Mouse (Mus musculus) C2C12 (cell line): ENCODE measurements around the gene Zfp692. TPM values are rescaled to one million over a fixed set of nuclear protein-coding genes. Genes with fewer than 3 reads are reported as not detected.
"Not testable (repeated sequence)": the region's sequence is repeated elsewhere in the genome, so short reads cannot be mapped to it uniquely, and the experiment has no call there.

Source experiments
- H3K27me3 ChIP-seq: one replicate; pipeline ENCODE4 v1.6.1; 2011; ENCODE audit not compliant: control insufficient read depth, insufficient read depth, insufficient read length
- H3K36me3 ChIP-seq: one replicate; pipeline ENCODE4 v1.6.1; 2011; ENCODE audit not compliant: control insufficient read depth, insufficient read depth
- H3K4me3 ChIP-seq: one replicate; pipeline ENCODE4 v1.5.1; 2011; ENCODE audit warnings: mild to moderate bottlenecking, control low read depth; ENCODE audit not compliant: poor library complexity, insufficient read depth, severe bottlenecking
- H3K79me2 ChIP-seq: one replicate; pipeline ENCODE4 v1.6.1; 2011; ENCODE audit not compliant: control insufficient read depth, insufficient read depth
- H3K79me3 ChIP-seq: one replicate; pipeline ENCODE4 v1.6.1; 2011; ENCODE audit warnings: low read depth, control low read depth
- H3ac ChIP-seq: one replicate; pipeline ENCODE3; 2011; ENCODE audit warnings: low read depth; ENCODE audit not compliant: control insufficient read depth, insufficient read length
- CEBPB ChIP-seq: IDR thresholded peaks from one replicate; pipeline ENCODE4 v1.6.1; 2011; ENCODE audit warnings: low read depth, mild to moderate bottlenecking, control low read depth, moderate library complexity
- CTCF ChIP-seq: IDR thresholded peaks from one replicate; pipeline ENCODE4 v1.5.1; 2011; ENCODE audit not compliant: control insufficient read depth, insufficient read depth, insufficient read length
- FOSL1 ChIP-seq: IDR thresholded peaks from one replicate; pipeline ENCODE4 v1.8.0; 2011; ENCODE audit warnings: mild to moderate bottlenecking, low read length; ENCODE audit not compliant: poor library complexity, insufficient read depth, severe bottlenecking
- MAX ChIP-seq: IDR thresholded peaks from one replicate; pipeline ENCODE4 v1.6.1; 2011; ENCODE audit warnings: mild to moderate bottlenecking, control low read depth
- MYOD1 ChIP-seq: IDR thresholded peaks from one replicate; pipeline ENCODE4 v1.6.1; 2011; ENCODE audit warnings: low read depth; ENCODE audit not compliant: control insufficient read depth, insufficient read length
- MYOG ChIP-seq: IDR thresholded peaks from one replicate; pipeline ENCODE4 v1.6.1; 2011; ENCODE audit not compliant: control insufficient read depth, insufficient read length; ENCODE audit errors: extremely low read depth
- USF1 ChIP-seq: IDR thresholded peaks from one replicate; pipeline ENCODE4 v1.6.1; 2011; ENCODE audit warnings: low read depth, mild to moderate bottlenecking, control low read depth, moderate library complexity
- polyA plus RNA-seq: library from polyadenylated mRNA; unstranded; fragments of >200 nt; fragmentation: generic; extraction: Trizol; gene quantifications from one replicate; pipeline ENCODE4 v1.2.1, GENCODE M21; 2012; ENCODE audit warnings: missing spikeins

The Zfp692 gene
- polyA plus RNA-seq, 1 experiment: 6.8 TPM

DNA sequence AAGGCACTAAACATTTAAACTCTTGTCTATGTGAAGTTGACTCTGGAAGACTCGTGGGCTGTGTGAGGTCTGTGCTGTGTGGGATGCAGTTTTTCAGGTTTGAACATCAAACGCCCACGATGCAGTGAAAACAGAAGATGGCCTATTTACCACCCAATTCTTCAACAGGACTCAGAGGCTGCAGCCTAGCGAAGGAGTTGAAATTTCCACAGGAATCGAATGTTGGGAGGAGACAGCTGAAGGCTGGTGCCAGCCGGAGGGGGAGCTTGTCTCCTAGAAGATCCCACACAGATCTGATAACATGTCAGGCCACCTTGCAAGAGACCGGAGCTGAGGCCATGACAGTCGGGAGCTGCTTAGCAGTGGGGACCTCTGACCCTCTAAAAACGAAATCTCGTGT is 47.6 kb downstream of the Zfp692 start:
- no peaks in the 10 kb centered on the region for H3K27me3 ChIP-seq
- H3K79me3 ChIP-seq: no peaks in the 10 kb centered on the region
- H3K36me3 ChIP-seq: no peaks in the 10 kb centered on the region
- TF ChIP-seq CEBPB: no peak
- no peak for TF ChIP-seq CTCF
- no peak for TF ChIP-seq MYOD1
- no peak for TF ChIP-seq MAX
- TF ChIP-seq FOSL1: no peak
- no peaks in the 10 kb centered on the region for H3K79me2 ChIP-seq
- no peak overlapping the region for H3K4me3 ChIP-seq
- H3ac ChIP-seq: no peak overlapping the region

DNA sequence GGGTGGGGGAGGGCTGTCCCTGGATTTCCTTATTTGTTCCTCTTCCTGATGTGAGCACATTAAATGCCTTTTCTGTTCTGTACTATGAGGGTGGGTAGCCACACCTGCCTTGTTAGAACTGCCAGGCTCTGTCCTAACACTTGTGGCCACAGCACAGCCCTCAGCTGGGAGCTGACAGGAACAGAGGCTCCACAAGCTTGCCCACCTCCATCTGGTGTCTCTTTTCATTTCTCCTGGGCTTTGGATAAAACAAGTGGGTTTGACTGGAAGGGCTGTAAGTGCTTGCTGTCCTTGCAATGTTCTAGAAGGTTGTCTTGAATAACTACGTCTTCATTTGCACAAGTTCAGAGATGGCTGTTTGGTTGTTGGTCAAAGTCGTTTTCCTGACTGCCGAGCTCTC is 48.1 kb downstream of the Zfp692 start:
- Histone ChIP-seq H3K27me3 (no peaks in the 10 kb centered on the region), H3K79me3 (no peaks in the 10 kb centered on the region), H3K79me2 (no peaks in the 10 kb centered on the region), H3K4me3 (no peak overlapping the region), H3ac (no peak overlapping the region), H3K36me3 (no peaks in the 10 kb centered on the region)
- TF ChIP-seq USF1: no peak
- no peak for TF ChIP-seq MYOD1
- no peak for TF ChIP-seq CEBPB
- TF ChIP-seq MAX: no peak
- no peak for TF ChIP-seq FOSL1
- no peak for TF ChIP-seq MYOG
- no peak for TF ChIP-seq CTCF

DNA sequence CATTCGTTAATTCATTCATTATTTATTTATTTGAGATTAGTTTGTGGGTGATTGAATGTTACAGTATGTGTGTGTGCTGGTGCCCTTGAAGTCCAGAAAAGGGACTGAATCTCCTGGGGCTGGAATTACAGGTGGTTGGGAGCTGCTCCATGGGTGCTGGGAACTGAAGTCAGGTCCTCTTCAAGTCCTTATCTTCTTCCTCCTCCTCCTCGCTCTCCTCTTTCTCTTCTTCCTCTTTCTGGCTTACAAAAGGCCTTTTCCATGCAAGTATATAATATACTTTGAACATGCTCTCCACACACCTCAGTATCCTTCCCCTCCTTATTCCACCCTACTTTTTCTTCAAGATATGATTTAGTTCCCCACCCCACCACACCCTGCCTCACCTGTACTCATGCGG is 50.2 kb downstream of the Zfp692 start:
- H3ac ChIP-seq: no peak overlapping the region
- no peaks in the 10 kb centered on the region for H3K27me3 ChIP-seq
- TF ChIP-seq CTCF (no peak), FOSL1 (no peak), CEBPB (no peak), MYOG (no peak), MYOD1 (no peak), USF1 (no peak), MAX (no peak)
- no peaks in the 10 kb centered on the region for H3K36me3 ChIP-seq
- no peaks in the 10 kb centered on the region for H3K79me3 ChIP-seq
- no peak overlapping the region for H3K4me3 ChIP-seq
- no peaks in the 10 kb centered on the region for H3K79me2 ChIP-seq

DNA sequence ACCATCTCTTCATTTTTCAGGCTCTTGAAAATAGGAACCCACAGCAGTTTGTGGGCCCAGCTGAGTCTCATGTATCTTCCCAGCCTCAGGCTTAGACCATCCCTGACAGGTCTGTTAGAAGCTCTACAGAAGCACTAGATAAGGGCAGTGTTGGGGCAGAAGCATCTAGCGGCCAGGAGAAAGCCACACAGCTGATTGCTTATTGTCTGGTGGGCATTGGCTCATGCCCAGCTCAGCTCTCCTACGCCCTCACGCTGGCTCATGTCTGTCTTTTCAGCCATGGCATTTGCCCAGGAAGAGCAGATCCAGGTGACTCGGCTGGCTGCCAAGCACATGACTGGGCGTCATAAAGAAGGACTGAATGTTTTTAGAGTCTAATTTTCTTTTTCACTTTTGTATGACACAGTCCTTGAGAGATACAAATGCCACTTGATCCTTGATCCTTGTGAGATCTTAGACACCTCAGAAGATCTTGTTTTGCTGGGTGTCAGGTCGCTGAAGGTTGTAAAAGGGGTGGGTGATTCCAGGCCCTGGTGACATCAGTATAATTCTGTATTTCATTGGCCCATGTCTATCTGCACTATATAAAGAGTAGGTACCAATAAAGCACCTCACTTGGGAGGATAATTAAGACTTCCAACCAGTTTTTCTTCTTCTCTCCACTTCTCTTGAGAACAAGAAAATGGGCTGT is 51.1 kb downstream of the Zfp692 start:
- no peak overlapping the region for H3ac ChIP-seq
- TF ChIP-seq MYOD1: no peak
- TF ChIP-seq USF1: no peak
- TF ChIP-seq FOSL1: no peak
- no peak for TF ChIP-seq MYOG
- no peak for TF ChIP-seq CEBPB
- TF ChIP-seq MAX: no peak
- no peak for TF ChIP-seq CTCF
- no peaks in the 10 kb centered on the region for H3K27me3 ChIP-seq
- H3K79me3 ChIP-seq: no peaks in the 10 kb centered on the region
- H3K4me3 ChIP-seq: no peak overlapping the region
- no peaks in the 10 kb centered on the region for H3K36me3 ChIP-seq
- no peaks in the 10 kb centered on the region for H3K79me2 ChIP-seq

DNA sequence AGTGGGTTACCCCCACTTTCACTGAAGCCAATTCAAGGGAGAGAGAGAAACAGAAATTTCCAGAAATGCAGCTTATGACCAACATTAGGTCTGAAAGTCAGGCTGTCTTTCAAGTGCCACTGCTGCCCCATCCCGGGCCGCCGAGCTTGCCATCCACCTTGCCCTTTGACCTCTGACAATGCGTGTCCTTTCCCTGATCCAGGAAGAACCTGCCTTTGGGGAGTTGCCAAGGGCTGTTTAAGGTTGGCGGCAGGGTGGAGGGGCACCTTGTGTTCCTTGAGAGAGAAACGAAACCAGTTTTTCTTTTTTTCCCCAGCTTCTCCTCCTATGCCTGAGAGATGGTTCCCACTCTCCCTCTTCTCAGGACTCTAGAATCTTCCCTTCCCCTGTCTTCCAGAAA is 55.7 kb downstream of the Zfp692 start:
- H3ac ChIP-seq, H3K4me3 ChIP-seq, H3K79me2 ChIP-seq: not testable (repeated sequence)

More for the DNA sequence above, 55.7 kb downstream of the Zfp692 start:
- H3K27me3 ChIP-seq, H3K36me3 ChIP-seq, H3K79me3 ChIP-seq: not testable (repeated sequence)

Other genes with a start within 250 kb of the Zfp692 start
- gene Gm12248, start 213.9 kb upstream of the Zfp692 start, polyA plus RNA-seq: 0.04 TPM
- gene Cnot8, start 202.9 kb upstream of the Zfp692 start, polyA plus RNA-seq: 44.6 TPM
- gene Gemin5, start 138.5 kb upstream of the Zfp692 start, polyA plus RNA-seq: 26.7 TPM
- gene Mrpl22, start 135.4 kb upstream of the Zfp692 start, polyA plus RNA-seq: 106 TPM
- gene Igtp, start 107.5 kb upstream of the Zfp692 start, polyA plus RNA-seq: 0.12 TPM
- gene Irgm2, start 107.5 kb upstream of the Zfp692 start, polyA plus RNA-seq: 0.01 TPM
- gene 4930438A08Rik, start 32.3 kb upstream of the Zfp692 start, polyA plus RNA-seq: 0.01 TPM
- gene Zfp672, start 23.3 kb downstream of the Zfp692 start, polyA plus RNA-seq: 12.5 TPM
- 30.8 TPM for gene Sh3bp5l, start 23.7 kb downstream of the Zfp692 start, polyA plus RNA-seq
- gene Lypd8, start 72.0 kb downstream of the Zfp692 start, polyA plus RNA-seq: not detected
- gene 1810065E05Rik, start 114.0 kb downstream of the Zfp692 start, polyA plus RNA-seq: not detected
- gene Gm12253, start 125.5 kb downstream of the Zfp692 start, polyA plus RNA-seq: not detected
- not detected for gene Lypd9, start 145.9 kb downstream of the Zfp692 start, polyA plus RNA-seq
- not detected for gene Olfr30, start 155.2 kb downstream of the Zfp692 start, polyA plus RNA-seq
- gene Olfr332, start 185.5 kb downstream of the Zfp692 start, polyA plus RNA-seq: not detected
- gene Olfr331, start 195.5 kb downstream of the Zfp692 start, polyA plus RNA-seq: not detected
- not detected for gene Olfr330, start 227.8 kb downstream of the Zfp692 start, polyA plus RNA-seq
- not detected for gene Olfr329-ps, start 239.4 kb downstream of the Zfp692 start, polyA plus RNA-seq
- gene Olfr328, start 248.6 kb downstream of the Zfp692 start, polyA plus RNA-seq: not detected